Mouse (Mus musculus) spleen, embryonic (tissue): ENCODE measurements around the gene Tm6sf2.

Experiments used
- CTCF ChIA-PET: fragments of 350-600 bp; sonication (Branson Sonifier 250); formaldehyde crosslinking; loops from one replicate; lab custom pipeline; 2022; lab: Charles Lee

Tm6sf2 gene

GRCm38 (mm10) chr8:70089296-70089960, 16.7 kb downstream of the Tm6sf2 start:
- CTCF ChIA-PET: no interaction called here

DNA sequence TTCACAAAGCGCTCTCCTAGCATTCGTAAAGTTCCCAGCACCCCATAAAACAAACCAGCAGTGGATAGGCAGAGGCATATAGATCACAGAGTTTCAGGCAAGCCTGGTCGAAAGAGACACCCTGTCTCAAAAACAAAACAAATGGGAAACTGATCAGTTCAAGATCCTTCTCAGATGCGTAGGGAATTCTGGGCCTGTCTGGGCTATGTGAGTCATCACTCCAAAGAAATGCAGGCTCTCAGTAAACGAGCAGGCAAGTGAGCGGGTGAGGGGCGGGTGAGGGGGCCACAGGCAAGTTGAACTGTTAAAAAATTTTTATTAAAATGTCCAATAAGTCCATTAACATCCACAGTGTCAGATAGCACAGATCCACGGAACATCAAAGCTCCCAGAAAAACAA, 20.1 kb downstream of the Tm6sf2 start:
- CTCF ChIA-PET: no interaction called here

GRCm38 (mm10) chr8:70099276-70099675, 26.6 kb downstream of the Tm6sf2 start:
- CTCF ChIA-PET: no interaction called here

DNA sequence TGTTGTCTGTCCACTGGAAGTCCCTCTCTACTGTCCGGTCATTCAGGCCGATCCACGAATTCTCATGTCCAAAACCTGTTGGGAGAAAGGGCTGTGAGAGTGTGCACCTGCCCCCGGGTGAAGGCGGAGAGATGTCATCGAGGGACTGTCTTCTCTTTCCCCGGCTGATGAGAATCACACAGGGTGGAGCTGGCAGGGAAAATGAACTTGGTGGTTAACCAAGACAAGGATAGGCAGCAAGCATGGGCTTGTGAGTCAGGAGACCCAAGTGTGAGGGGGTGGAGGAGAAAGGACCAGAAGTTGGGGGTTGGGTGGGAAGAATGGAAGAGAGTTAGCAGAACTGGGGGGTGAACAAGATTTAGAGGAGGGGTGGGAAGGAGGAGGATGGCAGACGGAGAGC, 27.5 kb downstream of the Tm6sf2 start:
- CTCF ChIA-PET: no interaction called here

- CTCF ChIA-PET: interaction anchor here (0.6 to 1.9 kb wide), 4 partner anchors 14 to 1344 kb away, joined by 3 to 6 read pairs (median 3); no protein-coding TSS in a partner anchor
Observed at GRCm38 (mm10) chr8:70104506-70104905, 31.8 kb downstream of the Tm6sf2 start.

- CTCF ChIA-PET: interaction anchor here (0.6 to 1.9 kb wide), 3 partner anchors 13 to 1344 kb away, joined by 3 to 6 read pairs (median 3); no protein-coding TSS in a partner anchor
Observed at GRCm38 (mm10) chr8:70104922-70105321, 32.2 kb downstream of the Tm6sf2 start.

GRCm38 (mm10) chr8:70110451-70110850, 37.7 kb downstream of the Tm6sf2 start:
- CTCF ChIA-PET: interaction anchor here (2.1 kb wide), 1 partner anchor 8 kb away, joined by 6 read pairs; no protein-coding TSS in a partner anchor

DNA sequence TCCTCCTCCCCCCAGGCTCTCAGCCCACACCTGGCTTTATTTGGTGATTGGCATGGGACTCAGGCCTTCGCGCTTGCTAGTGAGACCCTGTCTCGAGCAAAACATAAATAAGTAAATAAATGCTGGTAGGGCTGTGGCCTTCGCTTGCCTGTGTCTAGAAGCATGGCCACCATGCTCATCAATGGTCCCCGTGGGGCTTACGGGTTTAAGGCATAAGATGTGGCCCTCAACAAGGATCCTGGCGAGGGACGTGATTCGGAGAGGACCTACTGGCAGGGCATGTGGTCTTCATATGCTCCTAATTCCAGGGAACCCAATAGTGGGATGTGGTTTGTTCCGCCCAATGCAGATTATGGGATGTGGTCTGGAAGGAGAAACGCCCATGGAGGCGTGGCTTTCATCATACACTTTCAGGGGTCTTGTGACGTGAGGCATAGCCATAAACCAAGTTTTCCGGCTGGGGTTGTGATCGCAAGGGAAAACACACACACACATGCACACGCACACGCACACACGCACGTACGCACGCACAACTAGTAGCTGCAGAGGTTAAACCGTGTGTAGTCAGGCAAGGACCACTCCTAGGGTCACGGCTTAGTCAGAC, 38.6 kb downstream of the Tm6sf2 start:
- CTCF ChIA-PET: no interaction called here

DNA sequence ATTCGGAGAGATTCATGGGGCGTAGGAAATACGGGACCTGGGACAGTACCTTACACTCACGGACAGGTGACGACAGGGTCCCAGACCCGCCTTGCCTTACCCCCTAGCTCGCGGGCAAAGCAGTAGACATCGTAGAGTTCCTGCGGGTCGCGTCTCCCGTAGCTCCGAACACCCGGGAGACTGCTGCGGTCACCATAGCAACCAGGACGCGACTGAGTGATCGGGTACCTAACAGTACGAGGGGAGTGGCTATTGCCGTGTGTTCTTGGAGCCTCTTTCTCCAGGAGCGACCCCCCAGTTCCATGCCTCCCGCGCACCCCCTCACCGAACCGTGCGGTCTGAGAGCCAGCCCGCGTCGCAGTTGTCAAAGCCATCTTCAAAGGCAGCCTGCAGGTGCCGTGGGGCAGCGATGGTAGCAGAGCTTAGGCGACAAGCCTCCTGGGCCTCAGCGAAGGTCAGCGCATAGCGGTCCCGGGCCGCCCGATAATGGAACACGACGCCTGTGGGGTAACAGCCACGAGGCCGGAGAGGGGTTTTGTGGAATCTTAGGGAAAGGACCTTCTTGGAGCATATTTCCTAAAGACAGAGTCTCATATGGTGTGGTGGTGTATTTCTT, 39.8 kb downstream of the Tm6sf2 start:
- CTCF ChIA-PET: no interaction called here

- CTCF ChIA-PET: no interaction called here
Observed at GRCm38 (mm10) chr8:70114488-70114887, 41.8 kb downstream of the Tm6sf2 start.

DNA sequence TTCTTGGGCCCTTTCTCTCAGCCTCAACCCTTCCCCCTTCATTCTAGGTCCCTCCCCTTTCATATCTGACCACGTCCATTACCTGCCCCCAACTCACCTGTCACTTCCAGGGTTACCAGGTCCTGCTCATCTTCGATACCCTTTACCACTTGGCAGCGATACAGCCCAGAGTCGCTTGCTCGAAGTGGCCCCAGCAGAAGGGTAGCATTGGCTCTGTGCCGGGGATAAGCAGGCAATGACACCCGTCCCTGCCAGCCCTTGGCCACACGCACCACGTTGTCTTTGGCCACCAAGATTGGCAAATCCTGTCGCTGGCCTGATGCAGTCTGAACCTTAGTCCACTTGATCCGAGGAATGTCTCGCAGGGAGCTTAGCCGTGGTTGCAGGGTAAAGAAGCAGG, 42.2 kb downstream of the Tm6sf2 start:
- CTCF ChIA-PET: no interaction called here

DNA sequence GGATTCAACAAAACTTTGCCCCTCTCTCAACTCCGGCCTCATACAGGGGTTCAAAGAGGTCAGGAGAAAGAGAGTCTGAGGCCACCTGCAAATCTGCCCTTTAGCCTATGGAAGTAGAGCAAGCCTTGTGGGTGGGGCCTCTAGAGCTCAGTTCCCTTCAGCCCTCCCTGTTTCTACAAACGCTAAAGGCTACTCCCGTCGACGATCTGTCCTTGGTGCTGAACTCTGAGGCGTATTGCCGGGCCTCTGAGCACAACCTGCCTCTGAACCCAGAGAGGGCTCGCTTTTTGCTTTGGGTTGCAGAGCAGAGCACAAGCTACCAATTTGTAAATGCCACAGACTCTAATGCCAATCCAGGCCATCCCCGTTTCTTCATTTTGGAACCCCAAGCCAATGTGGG, 44.9 kb downstream of the Tm6sf2 start:
- CTCF ChIA-PET: interaction anchor here (1.7 kb wide), 1 partner anchor 12 kb away, joined by 6 read pairs; no protein-coding TSS in a partner anchor

DNA sequence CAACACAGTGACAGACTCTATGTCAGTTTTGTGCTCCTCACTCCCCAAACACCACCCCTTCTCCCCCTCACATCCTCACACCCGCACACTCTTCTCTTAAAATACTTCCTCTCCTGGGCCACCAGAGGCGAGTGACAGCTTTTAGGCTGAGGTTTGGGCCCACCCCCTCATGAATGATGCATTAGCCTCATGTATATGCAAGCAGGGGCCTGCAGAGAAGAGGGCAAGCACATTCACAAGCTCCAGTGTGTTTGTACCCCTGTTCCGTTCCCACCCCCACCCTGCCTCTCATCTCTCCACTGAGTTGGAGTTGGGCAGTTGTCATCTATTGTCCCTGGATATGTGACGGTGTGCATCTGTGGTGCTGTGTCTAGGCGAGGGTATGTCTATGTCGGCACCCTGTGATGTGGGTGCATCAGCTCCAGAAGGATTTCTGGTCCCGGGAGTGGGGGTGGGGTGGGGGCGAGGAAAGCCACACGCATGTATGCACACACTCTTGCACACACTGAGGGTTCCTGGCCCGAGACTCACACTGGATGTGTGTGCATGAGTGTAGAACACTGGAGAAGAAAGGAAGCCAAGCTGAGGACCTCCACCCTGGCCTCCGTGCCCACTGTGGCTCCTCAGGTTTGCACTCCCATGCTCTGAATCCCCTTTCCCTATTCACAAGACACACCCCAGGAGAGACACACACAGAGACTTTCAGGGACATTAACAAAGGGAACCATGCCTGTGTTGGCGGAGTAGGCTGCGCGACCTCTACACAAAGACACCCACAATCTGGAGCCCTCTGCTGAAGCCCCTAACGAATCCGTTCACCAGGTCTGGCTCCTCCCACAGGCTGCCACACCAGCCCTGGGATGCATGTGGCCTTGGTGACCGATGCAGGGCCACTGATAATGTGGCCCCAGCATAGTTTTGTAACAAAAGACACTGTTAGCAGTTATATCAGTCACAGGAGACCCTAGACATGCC, 46.3 kb downstream of the Tm6sf2 start:
- CTCF ChIA-PET: interaction anchor here (1.7 kb wide), 2 partner anchors 9 to 14 kb away, joined by 6 read pairs; no protein-coding TSS in a partner anchor

GRCm38 (mm10) chr8:70120667-70121066, 47.9 kb downstream of the Tm6sf2 start, which contains the start of gene Ncan:
TSS of gene Ncan (minus strand) at chr8:70120873.
- CTCF ChIA-PET: no interaction called here

GRCm38 (mm10) chr8:70122863-70123262, 50.1 kb downstream of the Tm6sf2 start:
- CTCF ChIA-PET: no interaction called here

- CTCF ChIA-PET: no interaction called here
Observed at GRCm38 (mm10) chr8:70124992-70125391, 52.3 kb downstream of the Tm6sf2 start.

GRCm38 (mm10) chr8:70128435-70128834, 55.7 kb downstream of the Tm6sf2 start:
- CTCF ChIA-PET: interaction anchor here (0.6 kb wide), 1 partner anchor 15 kb away, joined by 4 read pairs; no protein-coding TSS in a partner anchor

DNA sequence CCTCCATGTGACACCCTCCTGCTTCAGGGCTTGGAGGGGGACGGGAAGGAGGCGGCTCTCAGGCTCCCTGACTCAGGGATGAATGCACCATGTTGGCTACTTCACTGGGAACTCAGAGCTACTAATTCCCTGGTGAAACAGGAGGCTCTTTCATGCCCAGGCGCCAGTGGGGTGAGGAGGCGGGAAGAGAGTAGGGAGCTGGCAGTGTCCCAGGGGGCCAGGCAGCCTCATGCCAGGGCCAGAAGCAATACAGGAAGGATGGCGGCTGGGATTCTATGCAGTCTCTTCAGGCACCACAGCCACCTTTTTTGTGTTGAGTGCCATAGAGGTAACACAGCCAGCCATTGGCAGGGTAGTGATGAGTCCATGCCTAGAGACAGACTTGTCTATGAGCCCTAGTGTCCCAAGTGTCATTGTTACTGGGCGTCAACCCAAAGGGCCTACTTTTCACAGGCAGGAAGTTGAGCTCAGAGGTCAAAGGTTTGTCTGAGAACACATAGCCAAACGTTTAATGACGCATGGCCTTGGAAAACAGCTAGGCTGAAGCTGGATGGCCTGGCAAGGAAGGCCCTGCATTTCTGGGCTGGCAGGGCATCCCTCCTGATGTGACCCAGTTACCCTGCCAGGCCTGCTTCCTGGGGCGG, 56.7 kb downstream of the Tm6sf2 start:
- CTCF ChIA-PET: interaction anchor here (0.6 kb wide), 1 partner anchor 525 kb away, joined by 4 read pairs; no protein-coding TSS in a partner anchor
